Mouse (Mus musculus) midbrain, embryonic 16.5 days (tissue): Measurements from ENCODE around the gene Hist1h2be. TPM values are rescaled to one million over a fixed set of nuclear protein-coding genes. Genes with fewer than 3 reads are reported as not detected.
"Not testable (repeated sequence)": the region's sequence is repeated elsewhere in the genome, so short reads cannot be mapped to it uniquely, and the experiment has no call there.

Experiments used
- ATAC-seq: fragments of 200-750 bp; cut with Nextera tagmentation; 2 replicates; pipeline ENCODE4 v1.8.0; 2017; ENCODE audit warnings: moderate TSS enrichment
- H3K27ac ChIP-seq: fragments of 300-500 bp; sonication (generic); 2 replicates; pipeline ENCODE4 v1.5.1; 2014; ENCODE audit warnings: mild to moderate bottlenecking, low read length, mixed read lengths
- H3K27me3 ChIP-seq: fragments of 300-500 bp; sonication (generic); 2 replicates; pipeline ENCODE4 v1.6.1; 2014; ENCODE audit warnings: low read depth, low read length, mixed read lengths; ENCODE audit not compliant: control insufficient read depth, insufficient read depth
- H3K36me3 ChIP-seq: fragments of 300-500 bp; sonication (generic); 2 replicates; pipeline ENCODE4 v1.6.1; 2014; ENCODE audit warnings: mild to moderate bottlenecking, low read length, moderate library complexity, mixed read lengths; ENCODE audit not compliant: control insufficient read depth, insufficient read depth
- H3K4me1 ChIP-seq: fragments of 300-500 bp; sonication (generic); 2 replicates; pipeline ENCODE4 v1.6.1; 2014; ENCODE audit warnings: mild to moderate bottlenecking, low read length, mixed read lengths; ENCODE audit not compliant: control insufficient read depth, insufficient read depth
- H3K4me2 ChIP-seq: fragments of 300-500 bp; sonication (generic); 2 replicates; pipeline ENCODE4 v1.6.1; 2014; ENCODE audit warnings: mild to moderate bottlenecking, low read length, mixed read lengths
- H3K4me3 ChIP-seq: fragments of 300-500 bp; sonication (generic); 2 replicates; pipeline ENCODE4 v1.5.1; 2014; ENCODE audit warnings: low read depth, mild to moderate bottlenecking, low read length, moderate library complexity, mixed read lengths
- H3K9ac ChIP-seq: fragments of 300-500 bp; sonication (generic); 2 replicates; pipeline ENCODE4 v1.6.1; 2014; ENCODE audit warnings: low read depth, low read length, mixed read lengths
- H3K9me3 ChIP-seq: fragments of 300-500 bp; sonication (generic); replicated peaks from 2 replicates; pipeline ENCODE4 v1.6.1; 2014; ENCODE audit warnings: mild to moderate bottlenecking, low read length, mixed read lengths; ENCODE audit not compliant: control insufficient read depth, poor library complexity, severe bottlenecking
- WGBS: fragments of 180-500 bp; shearing (Covaris S2); extraction: QIAGEN DNeasy Blood & Tissue Kit; methylation state at CpG from one replicate; pipeline ENCODE4 v1.1.7; 2014; 5-methylcytosine and 5-hydroxymethylcytosine counted together
- polyA plus RNA-seq: library from polyadenylated mRNA; unstranded; fragments of >200 nt; fragmentation: Nextera tagmentation; extraction: Ambion mirVana; gene quantifications from 2 replicates; pipeline ENCODE4 v1.2.1, GENCODE M21; 2015

Gene Hist1h2be
- polyA plus RNA-seq, 1 experiment from 2014 or later = 1.0 TPM

DNA sequence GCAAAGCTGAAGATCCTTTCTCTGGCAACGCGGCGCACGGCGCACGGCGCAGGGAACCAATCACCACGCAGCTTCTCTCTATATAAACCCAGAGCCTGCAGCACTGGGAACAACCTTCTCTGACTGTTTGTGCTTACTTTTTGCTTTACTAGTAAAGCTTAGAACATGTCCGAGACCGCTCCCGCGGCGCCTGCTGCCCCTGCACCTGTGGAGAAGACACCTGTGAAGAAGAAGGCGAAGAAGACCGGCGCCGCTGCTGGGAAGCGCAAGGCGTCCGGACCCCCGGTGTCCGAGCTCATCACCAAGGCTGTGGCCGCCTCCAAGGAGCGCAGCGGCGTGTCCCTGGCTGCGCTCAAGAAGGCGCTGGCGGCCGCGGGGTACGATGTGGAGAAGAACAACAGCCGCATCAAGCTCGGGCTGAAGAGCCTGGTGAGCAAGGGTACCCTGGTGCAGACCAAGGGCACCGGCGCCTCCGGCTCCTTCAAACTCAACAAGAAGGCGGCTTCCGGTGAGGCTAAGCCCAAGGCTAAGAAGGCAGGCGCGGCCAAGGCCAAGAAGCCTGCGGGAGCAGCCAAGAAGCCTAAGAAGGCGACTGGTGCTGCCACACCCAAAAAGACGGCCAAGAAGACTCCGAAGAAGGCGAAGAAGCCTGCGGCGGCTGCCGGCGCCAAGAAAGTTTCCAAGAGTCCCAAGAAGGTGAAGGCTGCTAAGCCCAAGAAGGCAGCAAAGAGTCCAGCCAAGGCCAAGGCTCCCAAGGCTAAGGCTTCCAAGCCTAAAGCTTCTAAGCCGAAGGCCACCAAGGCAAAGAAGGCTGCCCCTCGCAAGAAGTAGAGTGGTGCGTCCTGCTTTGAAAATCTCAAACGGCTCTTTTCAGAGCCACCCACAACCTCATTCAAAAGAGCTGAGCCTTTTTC lies 65.7 kb downstream of the Hist1h2be start:
- Histone ChIP-seq H3K36me3 (no peaks in the 10 kb centered on the region), H3K4me2 (peak overlapping the region; percentile 96), H3K27ac (peak overlapping the region; percentile 78), H3K9ac (peak overlapping the region; percentile 63), H3K4me1 (peaks cover 23% of the 10 kb centered on the region), H3K27me3 (no peaks in the 10 kb centered on the region), H3K4me3 (peak overlapping the region; percentile 46), H3K9me3 (no peaks in the 10 kb centered on the region)
- under 1% methylated on average over 50 of the region's 54 CpGs for WGBS
- peak; percentile 66 for ATAC-seq

DNA sequence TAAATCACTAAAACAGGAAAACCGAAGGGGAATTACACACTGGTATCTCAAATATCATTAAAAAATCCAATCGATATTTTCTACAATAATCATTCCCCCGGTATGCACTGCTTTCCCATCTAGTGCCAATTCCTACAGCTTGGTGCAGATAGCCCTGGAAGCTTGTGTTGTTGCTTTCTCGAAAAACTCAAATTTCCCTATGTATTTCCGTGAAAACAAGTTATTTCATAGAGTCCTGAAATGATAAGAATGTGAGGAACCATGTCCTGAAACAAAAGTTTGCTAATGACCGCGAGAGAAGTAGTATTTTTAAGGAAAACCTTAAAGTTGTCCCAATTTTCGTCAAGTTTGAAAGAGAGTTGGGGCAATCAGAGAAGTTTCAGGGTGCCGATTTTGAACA lies 66.5 kb downstream of the Hist1h2be start:
- Histone ChIP-seq H3K36me3 (no peaks in the 10 kb centered on the region), H3K27ac (peak overlapping the region; percentile 78), H3K9ac (peak overlapping the region; percentile 63), H3K4me1 (peaks cover 23% of the 10 kb centered on the region), H3K4me2 (peak overlapping the region; percentile 96), H3K27me3 (no peaks in the 10 kb centered on the region), H3K9me3 (no peaks in the 10 kb centered on the region), H3K4me3 (peak overlapping the region; percentile 46)
- ATAC-seq = no peak
- 20% methylated on average over 9 of the region's 9 CpGs for WGBS

DNA sequence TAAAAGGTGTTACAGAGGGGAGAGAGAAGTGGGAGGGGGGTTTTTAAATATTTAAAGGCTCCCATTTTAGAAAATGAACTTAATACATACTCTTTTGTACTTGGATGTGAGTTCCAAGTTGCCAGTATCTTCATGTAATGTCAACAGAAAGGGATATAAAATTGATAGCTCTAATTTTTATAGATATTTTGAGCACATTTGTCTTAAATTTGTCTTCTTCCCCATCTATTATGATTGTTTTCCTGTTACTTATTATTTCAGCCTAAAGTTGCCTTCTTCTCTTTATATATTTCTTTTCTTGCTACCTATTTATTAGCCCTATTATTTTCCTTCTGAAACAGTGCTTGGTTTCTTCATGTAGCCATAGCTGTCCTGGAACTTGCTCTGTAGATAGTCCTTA lies 68.0 kb downstream of the Hist1h2be start, which contains the start of gene Hist1h1d:
Hist1h1d (plus strand) TSS at position 301 of the 400 bp plus-strand sequence.
- no peaks in the 10 kb centered on the region for H3K9me3 ChIP-seq
- no peak within 1 kb of the TSS for H3K9ac ChIP-seq
- peaks cover 23% of the 10 kb centered on the region for H3K4me1 ChIP-seq
- no peak within 1 kb of the TSS; the same call in 1 of the 2 replicates for H3K27ac ChIP-seq
- H3K4me3 ChIP-seq = no peak within 1 kb of the TSS
- no peaks in the 10 kb centered on the region for H3K27me3 ChIP-seq
- no peak within 1 kb of the TSS; the same call in 1 of the 2 replicates for H3K4me2 ChIP-seq
- ATAC-seq = no peak
- no peaks in the 10 kb centered on the region for H3K36me3 ChIP-seq

DNA sequence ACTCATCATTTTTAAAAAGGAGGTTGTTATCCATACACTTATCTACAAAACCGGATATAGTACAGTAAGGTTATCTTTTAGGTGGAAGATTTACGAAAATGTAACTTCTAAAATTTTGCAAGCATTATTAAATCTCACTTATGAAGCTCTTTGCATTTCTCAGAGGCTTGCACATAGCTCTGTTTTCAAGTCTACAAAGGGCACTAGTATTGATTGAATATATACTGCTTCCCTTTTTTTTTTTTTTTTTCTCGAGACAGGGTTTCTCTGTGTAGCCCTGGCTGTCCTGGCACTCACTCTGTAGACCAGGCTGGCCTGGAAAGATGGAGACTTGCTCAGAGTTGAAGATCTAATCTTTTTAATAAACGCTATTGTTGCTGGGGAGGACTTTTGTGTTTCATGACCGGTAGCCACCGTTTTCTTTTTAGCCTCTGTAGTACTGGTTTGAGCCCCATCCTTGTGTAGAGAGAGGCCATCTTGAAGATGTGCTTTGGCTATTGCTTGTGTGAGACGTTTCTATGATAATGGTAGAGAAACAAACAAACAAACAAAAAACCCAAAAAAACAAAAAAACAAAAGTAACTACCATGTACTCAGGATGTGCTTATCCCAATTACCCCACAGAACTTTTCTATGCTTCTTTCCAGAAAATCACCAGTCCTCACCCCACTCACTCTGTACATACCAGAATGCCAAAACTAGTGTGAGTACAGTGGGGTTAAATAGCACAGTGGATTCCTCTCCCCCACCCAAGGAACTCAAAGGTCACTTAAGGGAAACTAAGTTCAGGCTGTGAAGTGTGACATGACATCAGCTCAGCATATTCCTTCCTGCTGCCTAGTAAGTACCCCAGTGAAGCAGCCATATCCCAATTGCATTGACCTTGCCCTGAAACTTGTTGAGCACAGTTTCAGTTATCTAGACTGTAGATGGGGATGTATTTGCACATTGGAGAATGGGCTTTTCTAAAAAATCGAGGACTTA lies 68.7 kb downstream of the Hist1h2be start:
- Histone ChIP-seq H3K4me1 (peaks cover 23% of the 10 kb centered on the region), H3K9me3 (no peaks in the 10 kb centered on the region), H3K36me3 (no peaks in the 10 kb centered on the region), H3K9ac (no peak overlapping the region), H3K27ac (peak overlapping the region; percentile 86), H3K4me2 (peak overlapping the region; percentile 67), H3K27me3 (no peaks in the 10 kb centered on the region), H3K4me3 (peak overlapping the region; percentile 45)
- ATAC-seq = no peak
- 48% methylated on average over 8 of the region's 8 CpGs for WGBS

DNA sequence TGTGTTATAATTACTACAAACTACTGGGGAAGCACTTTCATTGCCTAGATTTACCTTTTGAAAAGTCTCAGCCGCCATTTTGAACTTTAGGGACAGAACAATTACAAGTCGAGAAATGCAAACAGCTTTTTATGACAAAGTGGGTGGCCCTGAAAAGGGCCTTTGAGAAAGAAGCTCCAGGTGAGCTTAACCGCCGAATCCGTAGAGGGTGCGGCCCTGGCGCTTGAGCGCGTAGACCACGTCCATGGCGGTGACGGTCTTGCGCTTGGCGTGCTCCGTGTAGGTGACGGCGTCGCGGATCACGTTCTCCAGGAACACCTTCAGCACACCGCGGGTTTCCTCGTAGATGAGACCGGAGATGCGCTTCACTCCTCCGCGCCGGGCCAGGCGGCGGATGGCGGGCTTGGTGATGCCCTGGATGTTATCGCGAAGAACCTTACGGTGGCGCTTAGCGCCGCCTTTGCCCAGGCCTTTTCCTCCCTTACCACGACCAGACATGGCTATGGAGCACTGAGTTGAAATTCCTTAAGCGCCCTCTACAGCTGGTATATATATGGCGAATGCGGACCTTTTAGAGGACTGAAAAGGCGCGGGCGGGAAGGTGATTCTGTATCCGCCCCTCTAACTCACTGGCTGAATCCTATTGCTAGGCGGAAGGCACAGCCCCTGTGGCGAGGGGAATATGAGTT lies 69.6 kb downstream of the Hist1h2be start, which contains the start of gene Hist1h4f:
Hist1h4f (minus strand) TSS at position 503 of the 689 bp plus-strand sequence.
- not testable (repeated sequence) for H3K36me3 ChIP-seq, H3K9me3 ChIP-seq, H3K27me3 ChIP-seq
- Histone ChIP-seq H3K4me2 (peak within 1 kb of the TSS; percentile 67), H3K4me1 (peaks cover 21% of the 10 kb centered on the region), H3K4me3 (peak within 1 kb of the TSS; percentile 45), H3K9ac (peak within 1 kb of the TSS; percentile 55), H3K27ac (peak within 1 kb of the TSS; percentile 86)
- ATAC-seq = peak; percentile 93
- under 1% methylated on average over 42 of the region's 47 CpGs for WGBS

DNA sequence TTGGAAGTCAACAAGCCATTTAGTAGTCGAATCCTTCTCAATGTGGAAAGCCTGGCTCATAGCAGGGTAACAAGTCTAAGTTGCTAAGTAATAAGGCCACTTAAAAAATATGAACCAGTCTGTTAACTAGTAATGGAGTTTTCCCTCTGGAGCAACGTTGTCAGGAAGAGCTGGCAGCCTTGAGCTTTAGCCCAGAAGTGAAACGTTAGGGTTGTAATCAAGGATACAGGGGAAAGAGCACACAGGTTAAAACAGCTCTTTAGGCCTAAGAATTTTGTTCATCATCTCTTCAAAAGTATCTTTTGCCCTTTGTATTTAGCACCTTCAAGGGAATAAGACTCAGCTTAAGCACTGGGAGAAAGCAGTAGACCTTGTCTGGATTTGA lies 70.2 kb downstream of the Hist1h2be start:
- 6% methylated on average over 3 of the region's 3 CpGs for WGBS
- ATAC-seq = no peak

DNA sequence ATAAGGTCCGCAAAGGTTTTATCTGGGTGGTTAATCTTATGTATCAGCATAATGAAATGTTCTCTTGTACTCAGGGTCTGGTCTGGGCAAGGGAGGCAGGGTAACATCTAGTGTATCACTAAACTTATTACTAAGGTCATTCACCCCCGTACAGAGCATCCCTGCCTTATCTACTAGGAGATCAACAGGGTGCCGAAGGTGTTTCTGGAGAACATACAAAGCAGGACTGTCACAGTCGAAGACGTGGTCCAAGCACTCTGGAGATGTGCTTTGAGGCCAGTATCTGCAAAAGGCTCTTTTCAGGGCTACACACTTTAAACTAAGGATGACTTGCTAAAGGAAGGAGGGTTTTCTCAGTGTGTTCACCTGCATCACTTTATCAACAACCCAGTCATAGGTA lies 74.2 kb downstream of the Hist1h2be start:
- H3K4me1 ChIP-seq = peaks cover 11% of the 10 kb centered on the region
- no peak overlapping the region for H3K27ac ChIP-seq
- no peak overlapping the region for H3K9ac ChIP-seq
- H3K4me3 ChIP-seq = no peak overlapping the region
- no peaks in the 10 kb centered on the region for H3K9me3 ChIP-seq
- no peaks in the 10 kb centered on the region for H3K36me3 ChIP-seq
- no peaks in the 10 kb centered on the region for H3K27me3 ChIP-seq
- WGBS = 79% methylated on average over 5 of the region's 5 CpGs
- ATAC-seq = no peak
- H3K4me2 ChIP-seq = no peak overlapping the region

More for the DNA sequence above, 70.2 kb downstream of the Hist1h2be start:
- Histone ChIP-seq H3K27me3 (no peaks in the 10 kb centered on the region), H3K4me2 (peak overlapping the region; percentile 67), H3K4me3 (peak overlapping the region; percentile 45), H3K9me3 (no peaks in the 10 kb centered on the region), H3K27ac (peak overlapping the region; percentile 86), H3K36me3 (no peaks in the 10 kb centered on the region), H3K4me1 (peaks cover 20% of the 10 kb centered on the region), H3K9ac (peak overlapping the region; percentile 55; the same call in 1 of the 2 replicates)

DNA sequence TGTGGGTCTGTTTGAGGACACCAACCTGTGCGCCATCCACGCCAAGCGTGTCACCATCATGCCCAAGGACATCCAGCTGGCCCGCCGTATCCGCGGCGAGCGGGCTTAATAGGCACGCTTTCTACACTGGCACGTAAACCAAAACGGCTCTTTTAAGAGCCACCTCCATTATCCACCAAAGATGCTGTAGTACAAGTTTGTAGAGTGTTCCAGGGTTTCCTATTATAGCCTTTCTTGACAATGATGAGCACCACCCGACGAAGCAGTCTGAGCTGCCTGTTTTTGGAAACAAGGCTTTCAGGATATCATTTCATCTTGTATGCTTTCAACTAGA lies 76.2 kb downstream of the Hist1h2be start:
- not testable (repeated sequence) for ATAC-seq, H3K9ac ChIP-seq
- H3K4me2 ChIP-seq = peak overlapping the region; percentile 46

More for the DNA sequence above, 76.2 kb downstream of the Hist1h2be start:
- not testable (repeated sequence) for H3K27me3 ChIP-seq, H3K36me3 ChIP-seq, H3K4me1 ChIP-seq, H3K9me3 ChIP-seq
- WGBS = 0% methylated on average over 11 of the region's 14 CpGs
- Histone ChIP-seq H3K4me3 (peak overlapping the region; percentile 48), H3K27ac (peak overlapping the region; percentile 88)
